ENCODE assay signal across 20 mouse cellular contexts in genomic region chrX:107008968-107009367, GRCm38 (mm10).
DNase-seq lines count a peak whose midpoint lies in the region; ATAC-seq and TF ChIP-seq lines count a peak whose summit lies in the region.
"Had no signal": no experiment of that assay in that cellular context is flagged by ENCODE, and none has a peak within 500 bp of the region (broad histone marks: within the 10 kb centered on the region; RNA-seq: fewer than 3 reads in every experiment).

No protein-coding gene starts in this region.

- H3K4me1 ChIP-seq in cerebellum, adult 2 months (ENCODE audit: control insufficient read depth, insufficient read depth, low read length) = no peaks in the 10 kb centered on the region
- H3K4me1 ChIP-seq in hindbrain, postnatal 0 days (ENCODE audit: insufficient read depth, low read length) = no peaks in the 10 kb centered on the region
- no peaks in the 10 kb centered on the region for H3K4me1 ChIP-seq in hindbrain, embryonic 13.5 days (replicated peaks)
- H3K4me1 ChIP-seq in kidney, embryonic 16.5 days (ENCODE audit: insufficient read depth, low read length) = no peaks in the 10 kb centered on the region
- H3K4me1 ChIP-seq: heart, embryonic 13.5 days; liver, embryonic 12.5 days had no signal

- 22% methylated on average over 4 of the region's 4 CpGs for WGBS in cerebellum, adult 2 months
- WGBS in hindbrain, postnatal 0 days = 47% methylated on average over 4 of the region's 4 CpGs
- WGBS in hindbrain, embryonic 13.5 days = 63% methylated on average over 4 of the region's 4 CpGs
- WGBS in kidney, embryonic 16.5 days = 62% methylated on average over 4 of the region's 4 CpGs

- no peak overlapping the region for H3K9ac ChIP-seq in hindbrain, postnatal 0 days (replicated peaks; ENCODE audit: low read length)
- H3K9ac ChIP-seq in hindbrain, embryonic 13.5 days = no peak overlapping the region
- no peak overlapping the region for H3K9ac ChIP-seq in kidney, embryonic 16.5 days (replicated peaks; ENCODE audit: low read length)
- H3K9ac ChIP-seq: heart, embryonic 13.5 days; liver, embryonic 12.5 days had no signal

- H3K4me2 ChIP-seq in hindbrain, postnatal 0 days (ENCODE audit: low read depth, low read length) = no peak overlapping the region
- H3K4me2 ChIP-seq in hindbrain, embryonic 13.5 days = no peak overlapping the region
- H3K4me2 ChIP-seq in kidney, embryonic 16.5 days (replicated peaks; ENCODE audit: low read depth, low read length) = no peak overlapping the region
- H3K4me2 ChIP-seq: heart, embryonic 13.5 days; liver, embryonic 12.5 days had no signal

- DNase-seq in cerebellum, postnatal 10 days = peak; percentile 31 to 38
- DNase-seq in cerebellum, adult 2 months = no peak
- DNase-seq in hindbrain, postnatal 0 days (ENCODE audit: low spot score) = peak; percentile 37
- DNase-seq in embryo, embryonic 11.5 days (ENCODE audit: low read depth, low spot score) = peak; percentile 9
- DNase-seq in hindlimb bud, embryonic 11.5 days (ENCODE audit: extremely low spot score, low read depth, low spot score) = peak; percentile 33
- no peak for DNase-seq in kidney, postnatal 25 days
- DNase-seq: adrenal gland, postnatal 36 days; cerebellum, adult 18-20 months; kidney, adult 18-20 months; kidney, postnatal 10 days; layer of hippocampus, adult 9-11 months; lung, adult 2 months; lung, postnatal 36 days; retina, postnatal 1 day; thymus, adult 2 months had no signal

- ATAC-seq in hindbrain, postnatal 0 days = no peak
- no peak for ATAC-seq in hindbrain, embryonic 13.5 days (ENCODE audit: low FRiP score)
- no peak for ATAC-seq in kidney, embryonic 16.5 days (ENCODE audit: low FRiP score, low TSS enrichment)
- ATAC-seq: CD4-positive, CD25-positive, alpha-beta regulatory T cell, adult 4 months; liver, embryonic 12.5 days had no signal

- H3K9me3 ChIP-seq in hindbrain, postnatal 0 days (ENCODE audit: low read length) = no peaks in the 10 kb centered on the region
- no peaks in the 10 kb centered on the region for H3K9me3 ChIP-seq in hindbrain, embryonic 13.5 days
- no peaks in the 10 kb centered on the region for H3K9me3 ChIP-seq in kidney, embryonic 16.5 days (ENCODE audit: low read length)
- H3K9me3 ChIP-seq: heart, embryonic 13.5 days; liver, embryonic 12.5 days had no signal

- TF ChIP-seq CTCF in cerebellum, adult 2 months (IDR thresholded peaks at IDR 0.05; ENCODE audit: borderline replicate concordance, insufficient read depth, low read depth, low read length) = no peak
- no peak for TF ChIP-seq CTCF in hindbrain, postnatal 0 days (IDR thresholded peaks at IDR 0.05; ENCODE audit: low read depth)

- H3K27ac ChIP-seq in cerebellum, adult 2 months (ENCODE audit: insufficient read depth, low read length) = no peak overlapping the region
- H3K27ac ChIP-seq in hindbrain, postnatal 0 days = no peak overlapping the region
- H3K27ac ChIP-seq in hindbrain, embryonic 13.5 days = no peak overlapping the region
- H3K27ac ChIP-seq in kidney, embryonic 16.5 days (ENCODE audit: low read length) = no peak overlapping the region
- H3K27ac ChIP-seq: heart, embryonic 13.5 days; liver, embryonic 12.5 days had no signal

- no peaks in the 10 kb centered on the region for H3K27me3 ChIP-seq in cerebellum, adult 2 months (ENCODE audit: control insufficient read depth, insufficient read depth, low read length)
- no peaks in the 10 kb centered on the region for H3K27me3 ChIP-seq in hindbrain, postnatal 0 days (ENCODE audit: insufficient read depth, low read length)
- no peaks in the 10 kb centered on the region for H3K27me3 ChIP-seq in hindbrain, embryonic 13.5 days
- H3K27me3 ChIP-seq in kidney, embryonic 16.5 days (ENCODE audit: insufficient read depth, low read length) = no peaks in the 10 kb centered on the region; the same call in 1 of the 2 replicates
- H3K27me3 ChIP-seq: heart, embryonic 13.5 days; liver, embryonic 12.5 days had no signal

- no peaks in the 10 kb centered on the region for H3K36me3 ChIP-seq in hindbrain, postnatal 0 days (ENCODE audit: insufficient read depth, low read length)
- H3K36me3 ChIP-seq in hindbrain, embryonic 13.5 days = no peaks in the 10 kb centered on the region
- H3K36me3 ChIP-seq in kidney, embryonic 16.5 days (ENCODE audit: insufficient read depth, low read length) = no peaks in the 10 kb centered on the region
- H3K36me3 ChIP-seq: heart, embryonic 13.5 days; liver, embryonic 12.5 days had no signal

- TF ChIP-seq POLR2A in cerebellum, adult 2 months (IDR thresholded peaks at IDR 0.05; ENCODE audit: borderline replicate concordance, insufficient read depth, low read length) = no peak

- H3K4me3 ChIP-seq in cerebellum, adult 2 months (replicated peaks; ENCODE audit: insufficient read depth, low read depth, low read length) = no peak overlapping the region
- H3K4me3 ChIP-seq in hindbrain, postnatal 0 days (ENCODE audit: low read length) = no peak overlapping the region
- no peak overlapping the region for H3K4me3 ChIP-seq in hindbrain, embryonic 13.5 days
- H3K4me3 ChIP-seq in kidney, embryonic 16.5 days (ENCODE audit: low read length) = no peak overlapping the region
- H3K4me3 ChIP-seq: heart, embryonic 13.5 days; liver, embryonic 12.5 days had no signal

Comparison
In these comparisons a context has a peak if more than half of its experiments do, and no peak if none do; other contexts are left out.
1. DNase-seq: peak in cerebellum, postnatal 10 days (2 of 2), hindbrain, postnatal 0 days (single experiment), embryo, embryonic 11.5 days (single experiment) and hindlimb bud, embryonic 11.5 days (single experiment); none in cerebellum, adult 2 months (0 of 2) and kidney, postnatal 25 days (0 of 2).